Mouse (Mus musculus): ENCODE results near the gene B230217C12Rik.

DNA sequence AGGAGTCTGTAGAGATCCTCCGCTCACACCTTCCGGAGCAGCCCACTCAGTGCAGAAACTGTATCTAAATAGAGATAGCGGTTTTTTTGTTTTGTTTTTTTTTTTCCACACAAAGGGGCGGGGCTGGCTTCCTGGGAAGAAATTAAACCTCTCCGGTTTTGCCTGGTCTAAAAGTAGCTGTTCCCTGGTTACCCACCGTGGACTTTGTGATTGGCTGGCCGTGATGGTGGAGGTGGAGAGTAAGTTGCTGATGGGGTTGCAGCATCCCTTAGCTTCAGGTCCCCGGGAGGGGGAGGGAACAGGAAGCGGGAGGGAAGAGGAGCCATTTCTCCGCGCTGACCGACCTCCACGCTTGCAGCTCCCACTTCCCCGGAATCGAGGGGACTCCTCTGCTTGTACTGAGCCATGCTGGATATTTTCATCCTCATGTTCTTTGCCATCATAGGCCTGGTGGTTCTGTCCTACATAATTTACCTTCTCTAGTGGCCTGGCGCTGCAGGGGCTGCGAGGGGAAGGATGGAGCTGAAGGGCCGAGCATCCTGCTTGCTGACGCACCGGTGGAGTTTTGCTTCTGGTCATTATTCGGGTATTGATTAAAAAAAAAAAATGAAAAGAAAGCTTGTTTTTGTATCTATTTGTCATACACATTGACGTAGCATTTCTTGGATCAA lies 546 bp downstream of the B230217C12Rik start:
- TF ChIP-seq CTCF (IDR thresholded peaks at IDR 0.05; ENCODE audit: low read depth): no peak
- TF ChIP-seq EP300 (IDR thresholded peaks at IDR 0.05; ENCODE audit: low read depth): no peak
